Mouse (Mus musculus): ENCODE results near the gene Ntrk3.

The Ntrk3 gene

DNA sequence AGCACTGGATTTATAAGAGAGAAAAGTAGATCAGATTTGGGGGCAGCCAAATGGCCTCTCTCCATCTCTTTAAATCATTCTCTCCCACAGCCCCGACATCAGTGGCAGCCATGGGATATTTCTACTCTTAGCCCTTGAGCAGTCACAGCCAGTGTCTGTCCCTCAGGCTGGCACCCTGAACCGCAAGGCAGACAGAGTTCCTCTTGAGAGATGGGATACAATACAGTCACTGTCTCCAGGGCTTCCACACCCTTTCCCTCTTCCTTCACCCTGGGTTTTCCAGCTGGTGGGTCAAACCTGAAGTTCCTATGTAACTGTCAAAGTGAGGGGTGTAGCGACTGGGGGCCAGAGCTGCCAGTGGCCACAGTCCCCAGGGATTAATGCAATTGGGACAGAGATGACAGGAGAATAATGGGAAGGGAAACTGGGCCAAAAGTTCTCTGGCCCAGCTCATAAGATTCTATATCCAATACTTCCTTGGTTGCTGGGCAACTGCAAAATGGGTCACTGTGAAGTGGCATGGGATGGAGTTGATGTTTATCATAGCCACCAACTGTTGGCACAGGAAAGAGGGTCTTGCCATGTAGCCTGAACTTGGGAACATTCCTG is 483.9 kb downstream of the Ntrk3 start:
- no peak for DNase-seq (ENCODE audit: extremely low read depth, low read depth)

DNA sequence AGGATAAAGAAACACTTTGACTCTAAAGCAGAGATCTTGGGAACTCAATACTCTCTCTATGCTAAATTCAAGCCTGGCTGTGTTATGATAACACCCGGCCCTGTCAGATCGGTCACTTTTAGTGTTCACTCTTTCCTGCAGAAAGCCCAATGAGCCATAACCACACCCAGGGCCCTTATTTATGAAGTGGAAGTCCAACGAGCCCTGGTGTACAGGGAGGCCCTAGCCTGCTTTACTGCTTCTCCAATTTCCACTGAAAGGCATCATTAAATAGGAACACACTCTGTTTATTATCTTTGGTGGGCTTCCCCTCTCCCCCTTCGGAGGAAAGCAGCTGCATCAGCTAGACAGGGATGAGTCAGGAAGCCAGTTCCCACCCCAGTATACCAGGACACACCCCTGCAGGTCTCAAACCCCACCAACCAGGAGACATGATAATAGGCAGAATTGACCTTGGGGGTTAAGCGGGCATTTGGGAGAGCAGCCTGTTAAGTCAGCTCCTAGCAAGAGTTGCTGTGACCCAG is 489.6 kb downstream of the Ntrk3 start:
- no peak for DNase-seq (ENCODE audit: extremely low read depth, low read depth)

- no peak for DNase-seq (ENCODE audit: extremely low read depth, low read depth)
Observed at GRCm38 (mm10) chr7:78239012-78239411, 498.8 kb downstream of the Ntrk3 start.

DNA sequence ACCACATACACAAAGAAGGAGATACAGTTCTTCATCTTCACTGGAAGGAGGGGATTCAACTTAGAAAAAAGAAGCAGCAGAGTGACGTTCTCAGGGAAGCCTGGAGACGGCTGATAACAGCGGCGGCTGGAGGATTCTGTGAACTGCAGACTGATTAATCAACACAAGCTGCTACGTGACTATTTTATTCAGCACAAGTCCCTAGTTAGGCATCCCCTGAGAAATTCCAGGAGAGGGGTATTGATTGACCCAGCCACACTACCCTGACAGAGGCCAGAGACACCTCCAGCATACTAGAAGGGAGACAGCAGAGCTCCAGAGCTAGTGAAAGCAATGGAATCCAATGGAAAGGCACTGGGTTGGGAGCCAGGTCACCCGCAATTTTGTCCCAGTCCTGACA is 516.1 kb downstream of the Ntrk3 start:
- DNase-seq (ENCODE audit: extremely low read depth, low read depth) = no peak

DNA sequence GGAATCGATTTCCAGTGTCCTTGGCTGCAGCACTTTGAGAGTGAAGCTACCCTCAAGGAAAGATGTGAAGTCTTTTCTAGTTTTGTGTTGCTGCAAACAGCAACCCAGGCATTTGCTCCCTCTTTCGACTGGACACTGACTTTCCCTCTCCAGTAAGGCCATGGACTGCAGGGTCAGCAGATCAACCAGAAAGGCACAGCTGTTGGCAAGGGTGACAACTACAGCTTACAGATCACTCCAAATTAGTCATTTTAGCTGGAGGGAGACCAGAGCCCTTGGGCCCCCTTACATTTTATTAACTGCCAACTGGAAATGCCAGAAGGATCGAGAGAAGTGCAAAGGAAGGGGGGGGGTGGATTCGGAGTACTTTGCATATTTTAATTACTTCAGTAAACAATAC is 516.9 kb downstream of the Ntrk3 start:
- no peak for DNase-seq (ENCODE audit: extremely low read depth, low read depth)

DNA sequence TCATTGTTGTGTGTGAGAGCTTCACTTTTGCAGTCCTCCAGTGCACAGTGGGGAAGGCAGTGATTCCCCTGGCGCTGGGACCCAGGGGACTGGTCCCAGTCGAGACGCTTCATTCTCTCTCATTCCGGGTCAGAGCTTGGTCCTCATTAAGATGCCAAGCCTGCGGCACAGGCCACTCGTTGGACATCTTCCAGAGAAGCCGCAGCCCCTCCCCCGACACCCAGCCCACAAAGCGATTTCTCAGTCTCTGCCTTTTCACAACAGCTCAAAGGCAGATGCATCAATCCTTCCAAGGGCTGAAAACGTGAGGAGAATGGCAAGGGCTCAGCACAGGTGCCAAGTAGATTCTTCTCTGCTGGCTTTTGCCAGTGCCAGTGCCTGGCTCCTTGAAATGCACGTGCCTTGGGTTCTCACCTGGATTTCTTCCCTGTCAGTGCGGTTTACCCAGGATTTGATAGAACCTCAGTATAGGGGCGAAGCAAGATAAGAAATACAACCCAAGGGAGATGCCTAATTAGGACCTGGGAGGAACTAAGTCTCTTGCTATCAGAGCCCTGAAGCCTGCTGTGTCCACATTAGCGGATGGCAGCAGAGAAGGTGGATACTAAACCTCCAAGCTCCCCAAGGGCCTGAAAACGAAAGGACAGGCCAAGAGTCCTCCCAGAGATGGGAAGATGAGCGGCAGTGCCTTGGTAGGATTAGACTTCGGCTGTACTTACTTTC is 546.7 kb downstream of the Ntrk3 start:
- no peak for DNase-seq (ENCODE audit: extremely low read depth, low read depth)

DNA sequence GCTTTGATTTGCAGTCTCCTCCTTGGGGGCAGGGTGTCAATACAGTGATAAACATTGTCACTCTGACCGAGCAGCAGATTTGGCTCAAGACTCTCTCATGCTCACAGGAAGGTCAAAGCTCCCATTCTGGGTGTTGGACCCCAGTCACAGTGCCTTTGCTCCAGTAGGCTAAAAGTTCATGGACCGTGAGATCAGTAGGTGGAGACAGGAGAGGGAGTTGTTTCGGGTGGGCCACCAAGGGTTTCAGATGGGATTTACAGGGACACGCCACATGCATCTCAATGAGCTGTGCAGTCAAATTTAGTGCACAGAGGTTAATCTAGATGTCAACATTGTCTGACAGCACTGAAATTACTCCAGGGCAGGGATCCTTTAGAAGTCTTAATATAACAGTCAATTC is 552.2 kb downstream of the Ntrk3 start:
- no peak for DNase-seq (ENCODE audit: extremely low read depth, low read depth)

- DNase-seq (ENCODE audit: extremely low read depth, low read depth) = no peak
Observed at GRCm38 (mm10) chr7:78183396-78183795, 554.4 kb downstream of the Ntrk3 start.

DNA sequence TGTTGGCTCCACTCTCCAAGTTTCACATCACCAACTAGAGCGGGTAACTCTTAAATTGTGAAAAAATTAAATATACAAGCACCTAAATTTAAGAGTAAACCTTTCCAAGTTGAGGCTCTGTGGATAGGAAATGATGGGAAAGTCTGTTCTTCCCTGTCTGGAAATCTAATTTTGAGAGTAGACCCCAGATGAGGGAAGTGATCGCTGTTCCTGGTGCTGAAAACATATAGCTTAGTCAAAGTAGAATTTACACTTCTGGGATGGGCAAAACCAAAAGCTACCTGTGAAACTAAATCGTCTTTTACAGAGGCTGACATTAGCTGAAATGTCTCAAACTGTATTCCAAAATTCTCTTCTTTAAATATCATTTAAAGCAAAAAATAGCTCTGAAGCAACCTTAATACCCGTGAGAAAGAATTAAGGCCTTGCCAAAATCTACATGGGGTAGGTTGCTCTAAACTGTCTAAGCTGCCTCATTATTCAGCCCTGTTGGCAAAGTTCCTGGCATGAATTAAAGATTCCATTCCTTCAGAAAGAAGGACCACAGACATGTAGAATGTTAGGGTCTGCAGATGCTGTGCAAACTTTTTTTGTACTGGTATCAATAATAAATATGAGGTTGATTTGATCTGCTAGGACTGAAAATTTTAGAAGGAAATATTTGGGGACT is 557.7 kb downstream of the Ntrk3 start:
- no peak for DNase-seq (ENCODE audit: extremely low read depth, low read depth)

- no peak for DNase-seq (ENCODE audit: extremely low read depth, low read depth)
Observed at GRCm38 (mm10) chr7:78172267-78172955, 565.4 kb downstream of the Ntrk3 start.

DNA sequence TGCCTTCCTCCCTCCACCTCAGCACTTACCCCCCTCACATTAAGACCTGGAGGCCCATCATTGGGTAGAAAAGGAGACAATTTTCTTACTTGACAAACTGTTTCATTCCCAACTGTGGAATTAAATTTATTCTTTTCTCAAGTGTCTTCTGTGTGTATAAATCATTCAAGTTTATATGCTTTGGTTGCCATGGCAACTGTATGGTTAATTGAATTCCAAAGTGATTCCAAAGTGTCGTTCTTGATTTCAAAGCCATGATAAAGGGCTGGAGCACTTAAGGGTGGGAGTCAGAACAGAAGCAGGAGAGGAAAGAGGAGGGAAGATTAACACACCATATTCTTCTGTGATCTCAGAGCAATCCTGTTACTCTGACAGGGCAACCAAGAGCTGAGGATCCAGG is 572.3 kb downstream of the Ntrk3 start:
- no peak for DNase-seq (ENCODE audit: extremely low read depth, low read depth)

DNA sequence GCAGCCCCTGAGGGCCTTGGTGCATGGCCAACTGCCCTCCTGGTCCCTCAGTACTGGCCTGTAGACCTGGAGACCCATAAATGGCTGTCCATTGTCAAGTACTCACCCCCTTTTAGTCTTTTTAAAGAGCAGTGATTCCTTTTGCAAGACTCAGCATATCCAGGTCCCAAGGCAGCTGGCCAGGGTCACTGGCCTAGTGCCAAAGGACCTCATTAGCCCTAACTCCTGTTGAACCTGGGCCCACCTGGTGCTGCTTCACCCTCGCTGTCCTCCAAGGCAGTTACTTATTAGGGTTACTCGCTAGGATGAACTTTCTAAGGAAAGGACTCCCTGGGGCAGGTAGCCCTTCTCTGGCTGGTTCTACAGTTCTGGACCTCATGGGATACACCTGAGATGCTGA is 579.9 kb downstream of the Ntrk3 start:
- DNase-seq (ENCODE audit: extremely low read depth, low read depth) = no peak

GRCm38 (mm10) chr7:78145251-78145650 is 592.6 kb downstream of the Ntrk3 start:
- DNase-seq (ENCODE audit: extremely low read depth, low read depth) = no peak

DNA sequence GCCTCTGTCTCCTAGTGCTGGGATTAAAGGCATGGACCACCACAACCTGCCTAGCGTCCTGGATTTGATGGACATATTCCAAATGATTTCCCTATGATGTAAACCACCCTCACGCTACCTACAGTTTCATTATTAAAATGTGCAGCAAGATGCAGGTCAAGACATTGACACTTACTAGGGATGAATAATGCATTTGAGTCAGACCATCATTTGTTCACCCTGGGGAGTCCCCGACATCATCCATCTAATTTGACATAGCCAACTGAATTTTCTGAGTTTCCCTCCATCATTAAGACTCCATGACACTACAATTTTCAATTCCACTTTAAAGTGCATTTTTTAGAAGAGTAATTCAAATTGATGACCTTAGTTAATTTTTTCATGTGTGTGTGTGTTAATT is 593.0 kb downstream of the Ntrk3 start:
- DNase-seq (ENCODE audit: extremely low read depth, low read depth) = no peak

DNA sequence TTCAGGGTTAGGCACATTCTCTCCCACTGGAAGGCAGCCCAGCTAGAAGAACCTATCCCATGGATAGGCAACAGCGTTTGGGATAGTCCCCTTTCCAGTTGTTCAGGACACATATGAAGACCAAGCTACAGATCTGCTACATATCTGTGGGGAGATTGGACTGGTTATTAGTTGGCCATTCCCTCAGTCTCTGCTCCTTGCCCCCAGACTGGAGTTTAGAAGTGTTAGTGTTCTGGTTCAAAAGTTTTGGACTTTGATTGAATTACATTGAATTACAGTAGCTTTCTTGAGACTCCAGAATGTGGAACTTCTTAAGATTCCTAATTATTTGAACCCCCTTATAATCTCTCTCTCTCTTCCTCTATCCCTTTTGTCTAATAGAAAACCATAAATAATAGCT is 607.8 kb downstream of the Ntrk3 start:
- DNase-seq (ENCODE audit: extremely low read depth, low read depth) = no peak
